Mouse (Mus musculus) hindbrain, embryonic 12.5 days (tissue): ENCODE results near the gene Vegfc. TPM values are rescaled to one million over a fixed set of nuclear protein-coding genes. Genes with fewer than 3 reads are reported as not detected.

Experiments used
- ATAC-seq: fragments of 200-750 bp; cut with Nextera tagmentation; 2 replicates; pipeline ENCODE4 v1.8.0; 2017; ENCODE audit warnings: moderate TSS enrichment; ENCODE audit not compliant: low FRiP score
- H3K27ac ChIP-seq: fragments of 300-500 bp; sonication (generic); 2 replicates; pipeline ENCODE4 v1.5.1; 2016; ENCODE audit warnings: mild to moderate bottlenecking
- H3K27me3 ChIP-seq: fragments of 300-500 bp; sonication (generic); 2 replicates; pipeline ENCODE4 v1.6.1; 2016; ENCODE audit warnings: mild to moderate bottlenecking
- H3K36me3 ChIP-seq: fragments of 300-500 bp; sonication (generic); 2 replicates; pipeline ENCODE4 v1.6.1; 2016; ENCODE audit warnings: mild to moderate bottlenecking
- H3K4me1 ChIP-seq: fragments of 300-500 bp; sonication (generic); 2 replicates; pipeline ENCODE4 v1.6.1; 2016
- H3K4me2 ChIP-seq: fragments of 300-500 bp; sonication (generic); replicated peaks from 2 replicates; pipeline ENCODE4 v1.6.1; 2016; ENCODE audit warnings: mild to moderate bottlenecking
- H3K4me3 ChIP-seq: fragments of 300-500 bp; sonication (generic); 2 replicates; pipeline ENCODE4 v1.5.1; 2016; ENCODE audit warnings: mild to moderate bottlenecking
- H3K9ac ChIP-seq: fragments of 300-500 bp; sonication (generic); 2 replicates; pipeline ENCODE4 v1.6.1; 2016; ENCODE audit warnings: mild to moderate bottlenecking, moderate library complexity
- H3K9me3 ChIP-seq: fragments of 300-500 bp; sonication (generic); replicated peaks from 2 replicates; pipeline ENCODE4 v1.6.1; 2016; ENCODE audit warnings: mild to moderate bottlenecking
- WGBS: fragments of 180-500 bp; shearing (Covaris S2); methylation state at CpG from one replicate; pipeline ENCODE4 v1.1.7; 2016; 5-methylcytosine and 5-hydroxymethylcytosine counted together
- polyA plus RNA-seq: library from polyadenylated mRNA; unstranded; fragments of >200 nt; fragmentation: Nextera tagmentation; extraction: Ambion mirVana; gene quantifications from 2 replicates; pipeline ENCODE4 v1.2.1, GENCODE M21; 2016

Gene Vegfc
- polyA plus RNA-seq, 1 experiment from 2014 or later: 7.5 TPM

DNA sequence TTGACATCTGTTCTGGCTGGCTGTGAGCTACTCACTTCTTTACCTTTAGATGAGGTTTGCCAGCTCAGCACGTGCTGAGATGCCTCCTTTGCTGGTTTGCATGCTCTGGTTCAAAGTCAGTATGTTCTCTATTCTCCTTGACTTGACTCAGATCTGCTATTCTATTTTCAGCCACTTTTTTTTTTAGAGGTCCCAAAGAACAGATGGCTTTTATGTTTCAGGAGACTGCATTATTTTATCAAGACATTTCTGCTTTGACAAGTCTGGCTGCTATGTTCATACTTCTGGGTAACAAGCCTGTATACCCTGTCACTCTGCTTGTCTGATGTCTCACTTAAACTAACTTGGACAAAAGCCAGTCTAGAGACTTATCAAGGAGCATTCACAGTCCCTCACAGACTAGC lies 151.4 kb downstream of the Vegfc start:
- WGBS: 66% methylated on average over 1 of the region's 1 CpGs
- no peak overlapping the region for H3K4me2 ChIP-seq
- H3K36me3 ChIP-seq: no peaks in the 10 kb centered on the region
- no peaks in the 10 kb centered on the region for H3K27me3 ChIP-seq
- H3K4me1 ChIP-seq: no peaks in the 10 kb centered on the region
- H3K4me3 ChIP-seq: no peak overlapping the region
- no peak overlapping the region for H3K9ac ChIP-seq
- no peaks in the 10 kb centered on the region for H3K9me3 ChIP-seq
- no peak overlapping the region for H3K27ac ChIP-seq
- no peak for ATAC-seq

- Histone ChIP-seq H3K36me3 (no peaks in the 10 kb centered on the region), H3K27me3 (no peaks in the 10 kb centered on the region), H3K4me3 (no peak overlapping the region), H3K9me3 (no peaks in the 10 kb centered on the region), H3K9ac (no peak overlapping the region), H3K4me1 (no peaks in the 10 kb centered on the region), H3K27ac (no peak overlapping the region), H3K4me2 (no peak overlapping the region)
- no peak for ATAC-seq
- 95% methylated on average over 1 of the region's 1 CpGs for WGBS
Measured at GRCm38 (mm10) chr8:54230638-54231037, 153.2 kb downstream of the Vegfc start.

DNA sequence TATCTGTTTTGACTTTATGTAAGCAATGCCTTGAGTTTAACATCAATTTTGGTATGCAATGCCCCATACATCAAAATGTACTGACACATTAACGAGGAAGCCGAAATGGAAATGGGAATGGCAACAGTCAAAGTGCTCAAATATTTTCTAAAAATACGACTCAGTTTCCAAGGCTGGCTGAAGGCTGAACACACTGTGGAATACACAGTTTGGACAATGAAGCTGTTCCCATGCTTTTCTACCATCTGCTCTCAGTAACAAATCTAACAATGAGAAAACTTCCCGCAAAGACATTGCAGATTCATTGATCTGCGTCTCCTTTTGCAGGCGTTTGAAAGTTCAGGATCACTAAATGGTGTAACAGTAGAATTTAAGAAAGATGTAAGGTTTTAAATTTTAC lies 155.9 kb downstream of the Vegfc start:
- Histone ChIP-seq H3K4me1 (no peaks in the 10 kb centered on the region), H3K9ac (no peak overlapping the region), H3K4me2 (no peak overlapping the region), H3K36me3 (no peaks in the 10 kb centered on the region), H3K4me3 (no peak overlapping the region), H3K27ac (no peak overlapping the region), H3K27me3 (no peaks in the 10 kb centered on the region), H3K9me3 (no peaks in the 10 kb centered on the region)
- no peak for ATAC-seq
- 89% methylated on average over 6 of the region's 6 CpGs for WGBS
